Mouse (Mus musculus) G1E (cell line): ENCODE data around the gene Mmp11. TPM values are rescaled to one million over a fixed set of nuclear protein-coding genes. Genes with fewer than 3 reads are reported as not detected.

ENCODE experiments used
- ATAC-seq: 2 replicates; pipeline ENCODE4 v1.8.0; 2016; ENCODE audit warnings: mild to moderate bottlenecking; ENCODE audit not compliant: insufficient number of reproducible peaks, poor library complexity, low FRiP score, severe bottlenecking; ENCODE audit errors: extremely low read depth
- DNase-seq: peaks from one replicate; pipeline ENCODE4 v3.0.0; 2012; ENCODE audit warnings: low spot score
- H3K27me3 ChIP-seq: 2 replicates; pipeline ENCODE4 v1.6.1; 2012; ENCODE audit warnings: mild to moderate bottlenecking, low read length, inconsistent platforms; ENCODE audit not compliant: insufficient read depth
- H3K36me3 ChIP-seq: replicated peaks from 2 replicates; pipeline ENCODE3; 2012; ENCODE audit warnings: mild to moderate bottlenecking, inconsistent platforms
- H3K4me1 ChIP-seq: 2 replicates; pipeline ENCODE4 v1.6.1; 2012; ENCODE audit warnings: low read depth, low read length, inconsistent platforms, mixed read lengths; ENCODE audit not compliant: insufficient read depth
- H3K4me3 ChIP-seq: 2 replicates; pipeline ENCODE4 v1.5.1; 2012; ENCODE audit warnings: low read depth, mild to moderate bottlenecking, inconsistent platforms, low read length, moderate library complexity, mixed read lengths
- H3K9me3 ChIP-seq: replicated peaks from 2 replicates; pipeline ENCODE4 v1.6.1; 2012; ENCODE audit warnings: inconsistent platforms
- CTCF ChIP-seq: IDR thresholded peaks from 2 replicates; pipeline ENCODE4 v1.5.1; 2012; ENCODE audit warnings: low read depth, low read length, inconsistent platforms, mixed read lengths
- GATA1 ChIP-seq: IDR thresholded peaks from 2 replicates; pipeline ENCODE4 v1.6.1; 2012; ENCODE audit warnings: borderline replicate concordance, low read length, inconsistent platforms, mixed read lengths
- GATA2 ChIP-seq: IDR thresholded peaks from 2 replicates; pipeline ENCODE4 v1.6.1; 2012; ENCODE audit warnings: low read depth, low read length, inconsistent platforms, borderline replicate concordance
- POLR2AphosphoS5 ChIP-seq: IDR thresholded peaks from 2 replicates; pipeline ENCODE4 v1.6.1; 2012; ENCODE audit warnings: low read depth, low read length, inconsistent platforms; ENCODE audit not compliant: insufficient replicate concordance
- TAL1 ChIP-seq: conservative IDR thresholded peaks from 2 replicates; pipeline ENCODE4 v1.6.1; 2012; ENCODE audit warnings: low read depth, low read length, inconsistent platforms, mixed read lengths
- polyA plus RNA-seq: library from polyadenylated mRNA; stranded (reverse); fragments of >175 nt; gene quantifications from 2 replicates; pipeline ENCODE4 v1.2.3, GENCODE M21; 2012
- total RNA-seq, 2 experiments: library from RNA; stranded (forward) in 1 of 2; stranded (reverse) in 1 of 2; fragments of 200-1000 nt in 1 of 2; fragments of >200 nt in 1 of 2; fragmentation: Nextera tagmentation in 1 of 2; gene quantifications; 2 replicates each; pipeline ENCODE4 v1.2.3; 2014 to 2017

Gene Mmp11
- total and polyA plus RNA-seq, 3 experiments = 0.11 TPM; not detected in 2

DNA sequence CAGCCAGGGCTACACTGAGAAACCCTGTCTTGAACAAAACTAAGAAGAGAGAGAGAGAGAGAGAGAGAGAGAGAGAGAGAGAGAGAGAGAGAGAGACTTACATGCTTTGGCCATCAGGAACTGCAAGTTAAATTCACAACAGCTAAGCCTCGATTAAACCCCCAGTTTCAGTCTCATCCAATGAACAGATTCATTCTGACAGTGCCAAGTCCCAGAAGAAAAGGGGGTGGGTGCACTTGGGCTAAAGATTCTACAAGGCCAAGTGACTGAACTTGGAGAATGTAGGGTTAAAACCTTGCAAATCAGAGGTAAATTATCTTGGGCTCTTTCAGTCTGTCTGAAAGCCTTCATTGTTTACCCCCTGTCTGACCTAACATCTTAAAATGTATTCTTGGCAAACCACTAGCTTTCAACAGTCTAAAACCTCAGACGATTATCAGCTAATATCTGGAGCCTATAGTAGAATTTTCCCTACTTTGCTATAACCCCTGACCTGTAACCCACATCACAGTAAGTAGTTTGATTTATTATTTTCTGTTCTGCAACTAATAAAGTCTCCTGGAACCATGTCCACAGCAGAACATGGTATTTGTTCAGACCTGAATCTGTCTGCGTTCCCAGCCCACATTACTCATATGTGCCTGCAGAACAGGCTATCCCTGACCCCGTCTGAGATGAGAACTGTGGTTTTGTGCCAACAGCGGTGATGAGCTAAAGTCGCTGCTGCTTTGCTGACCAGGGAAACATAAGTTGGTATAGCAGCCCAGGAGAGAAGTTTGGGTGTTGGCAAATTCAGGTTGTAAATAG, 55.3 kb downstream of the Mmp11 start:
- no peak overlapping the region for H3K4me3 ChIP-seq
- DNase-seq = no peak
- H3K36me3 ChIP-seq = no peaks in the 10 kb centered on the region
- TF ChIP-seq CTCF (no peak), POLR2AphosphoS5 (no peak), GATA2 (no peak)
- no peak for ATAC-seq
- no peaks in the 10 kb centered on the region for H3K4me1 ChIP-seq
- H3K27me3 ChIP-seq = peaks cover 47% of the 10 kb centered on the region
- H3K9me3 ChIP-seq = no peaks in the 10 kb centered on the region

DNA sequence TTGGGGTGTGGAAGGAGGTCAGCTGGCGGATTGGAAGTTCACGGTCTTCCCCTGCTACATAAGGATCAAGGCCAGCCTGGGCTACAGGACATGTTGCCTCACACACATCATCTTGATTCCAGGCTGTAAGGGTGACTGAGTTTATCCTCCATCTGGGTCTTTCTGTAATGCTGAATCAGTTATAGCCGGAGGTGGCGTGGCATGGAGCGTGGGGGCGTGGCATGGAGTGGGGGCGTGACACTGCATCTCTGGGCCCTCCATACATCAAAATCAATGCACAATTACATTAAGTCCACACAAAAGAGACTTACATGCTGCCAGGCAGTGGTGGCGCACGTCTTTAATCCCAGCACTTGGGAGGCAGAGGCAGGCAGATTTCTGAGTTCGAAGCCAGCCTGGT, 55.9 kb downstream of the Mmp11 start:
- Histone ChIP-seq H3K4me3 (no peak overlapping the region), H3K9me3 (no peaks in the 10 kb centered on the region), H3K4me1 (no peaks in the 10 kb centered on the region), H3K36me3 (no peaks in the 10 kb centered on the region), H3K27me3 (peaks cover 43% of the 10 kb centered on the region)
- ATAC-seq = no peak
- no peak for TF ChIP-seq POLR2AphosphoS5
- TF ChIP-seq GATA2 = no peak
- TF ChIP-seq CTCF = no peak
- DNase-seq = no peak

DNA sequence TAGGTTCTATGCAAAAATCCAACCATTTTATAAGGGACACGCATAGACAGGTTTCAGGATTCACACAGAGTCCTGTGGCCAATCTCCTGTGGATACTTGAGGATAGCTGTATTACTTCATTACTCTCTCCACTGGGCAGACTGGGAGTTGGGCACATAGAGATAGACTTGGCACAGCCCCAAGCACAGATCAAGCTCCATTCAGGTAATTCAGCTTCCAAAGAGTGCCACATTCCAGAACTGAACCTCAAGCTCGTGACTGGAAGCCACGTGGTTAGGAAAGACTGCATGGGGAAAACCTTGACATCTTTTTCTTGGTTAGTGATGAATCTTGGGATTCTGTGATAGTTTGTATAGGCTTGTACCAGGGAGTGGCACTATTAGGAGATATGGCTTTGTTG, 57.5 kb downstream of the Mmp11 start:
- H3K4me3 ChIP-seq = no peak overlapping the region
- ATAC-seq = no peak
- no peaks in the 10 kb centered on the region for H3K36me3 ChIP-seq
- peaks cover 35% of the 10 kb centered on the region for H3K27me3 ChIP-seq
- no peak for DNase-seq
- H3K9me3 ChIP-seq = no peaks in the 10 kb centered on the region
- H3K4me1 ChIP-seq = no peaks in the 10 kb centered on the region
- no peak for TF ChIP-seq TAL1
- no peak for TF ChIP-seq CTCF
- TF ChIP-seq GATA2 = no peak
- TF ChIP-seq GATA1 = no peak
- TF ChIP-seq POLR2AphosphoS5 = no peak

DNA sequence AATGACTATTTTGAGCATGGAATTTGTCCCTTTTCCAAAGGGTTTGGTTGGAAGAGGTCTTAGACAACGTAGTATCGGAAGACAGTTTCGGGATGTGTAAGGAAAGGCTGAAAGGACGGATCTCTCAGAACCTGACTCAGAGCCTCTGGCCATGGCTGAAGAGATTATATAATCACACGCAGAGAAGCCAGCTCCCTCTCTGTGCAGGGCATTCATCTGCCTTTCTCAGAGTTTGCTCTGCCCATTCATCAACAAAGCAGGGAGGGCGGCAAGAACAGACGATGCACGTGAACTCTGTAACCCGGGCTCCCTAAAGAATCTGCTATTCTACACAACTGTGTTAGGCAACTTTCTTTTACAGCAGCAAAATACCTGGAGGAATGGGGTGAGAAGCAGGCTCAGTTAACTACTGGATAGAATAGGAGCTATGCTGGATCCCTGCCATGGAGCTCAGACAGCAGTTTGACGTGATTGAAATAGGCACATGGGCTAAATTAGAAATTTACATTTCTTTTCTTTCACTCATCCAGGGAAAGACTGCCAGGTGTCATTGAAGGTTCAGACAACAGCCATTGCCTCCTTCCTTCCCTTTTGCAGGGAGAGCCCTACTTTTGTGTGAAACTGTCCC, 62.6 kb downstream of the Mmp11 start:
- Histone ChIP-seq H3K36me3 (no peaks in the 10 kb centered on the region), H3K4me1 (peaks cover 11% of the 10 kb centered on the region), H3K9me3 (no peaks in the 10 kb centered on the region), H3K27me3 (peaks cover 37% of the 10 kb centered on the region), H3K4me3 (no peak overlapping the region)
- ATAC-seq (no peak), DNase-seq (no peak)
- TF ChIP-seq GATA2 (no peak), GATA1 (no peak), CTCF (no peak), TAL1 (no peak), POLR2AphosphoS5 (no peak)

Other genes with a start within 250 kb of the Mmp11 start
- 96.5 and 108 TPM in 2 replicates for gene Cabin1, start 172.2 kb downstream of the Mmp11 start, total RNA-seq (2014; fragmentation: Nextera tagmentation)
- gene Cabin1, start 172.2 kb downstream of the Mmp11 start, total RNA-seq (2017) = 28.9 and 30.5 TPM in 2 replicates
- gene Cabin1, start 172.2 kb downstream of the Mmp11 start, polyA plus RNA-seq = 74.0 and 78.7 TPM in 2 replicates
- 10.8 and 11.9 TPM in 2 replicates for gene Ddt, start 163.1 kb downstream of the Mmp11 start, total RNA-seq (2014; fragmentation: Nextera tagmentation)
- 73.2 and 74.6 TPM in 2 replicates for gene Ddt, start 163.1 kb downstream of the Mmp11 start, total RNA-seq (2017)
- gene Ddt, start 163.1 kb downstream of the Mmp11 start, polyA plus RNA-seq = 74.6 and 108 TPM in 2 replicates
- not detected in 2 replicates for gene Gm20441, start 155.5 kb downstream of the Mmp11 start, total RNA-seq (2014; fragmentation: Nextera tagmentation)
- not detected in 2 replicates for gene Gm20441, start 155.5 kb downstream of the Mmp11 start, total RNA-seq (2017)
- gene Gm20441, start 155.5 kb downstream of the Mmp11 start, polyA plus RNA-seq = not detected in 2 replicates
- gene Gstt3, start 155.1 kb downstream of the Mmp11 start, total RNA-seq (2014; fragmentation: Nextera tagmentation) = 0.39 TPM in 1 of 2 replicates, not detected in the other
- gene Gstt3, start 155.1 kb downstream of the Mmp11 start, total RNA-seq (2017) = 0.49 and 1.1 TPM in 2 replicates
- gene Gstt3, start 155.1 kb downstream of the Mmp11 start, polyA plus RNA-seq = 0.18 and 0.24 TPM in 2 replicates
- gene Gstt1, start 137.9 kb downstream of the Mmp11 start, total RNA-seq (2014; fragmentation: Nextera tagmentation) = not detected in 2 replicates
- 0.22 and 1.9 TPM in 2 replicates for gene Gstt1, start 137.9 kb downstream of the Mmp11 start, total RNA-seq (2017)
- 0.07 TPM in 1 of 2 replicates, not detected in the other for gene Gstt1, start 137.9 kb downstream of the Mmp11 start, polyA plus RNA-seq
- not detected in 2 replicates for gene Gstt4, start 114.0 kb downstream of the Mmp11 start, total RNA-seq (2014; fragmentation: Nextera tagmentation)
- gene Gstt4, start 114.0 kb downstream of the Mmp11 start, total RNA-seq (2017) = not detected in 2 replicates
- not detected in 2 replicates for gene Gstt4, start 114.0 kb downstream of the Mmp11 start, polyA plus RNA-seq
- gene Gstt2, start 99.1 kb downstream of the Mmp11 start, total RNA-seq (2014; fragmentation: Nextera tagmentation) = 49.2 and 57.0 TPM in 2 replicates
- 68.9 and 87.8 TPM in 2 replicates for gene Gstt2, start 99.1 kb downstream of the Mmp11 start, total RNA-seq (2017)
- 8.7 and 12.2 TPM in 2 replicates for gene Gstt2, start 99.1 kb downstream of the Mmp11 start, polyA plus RNA-seq
- 554 and 596 TPM in 2 replicates for gene Mif, start 76.3 kb downstream of the Mmp11 start, total RNA-seq (2014; fragmentation: Nextera tagmentation)
- gene Mif, start 76.3 kb downstream of the Mmp11 start, total RNA-seq (2017) = 1,557 and 1,874 TPM in 2 replicates
- gene Mif, start 76.3 kb downstream of the Mmp11 start, polyA plus RNA-seq = 5,079 and 5,707 TPM in 2 replicates
- not detected in 2 replicates for gene Derl3, start 43.1 kb downstream of the Mmp11 start, total RNA-seq (2014; fragmentation: Nextera tagmentation)
- 0.22 TPM in 1 of 2 replicates, not detected in the other for gene Derl3, start 43.1 kb downstream of the Mmp11 start, total RNA-seq (2017)
- gene Derl3, start 43.1 kb downstream of the Mmp11 start, polyA plus RNA-seq = not detected in 2 replicates
- gene Smarcb1, start 14.9 kb downstream of the Mmp11 start, total RNA-seq (2014; fragmentation: Nextera tagmentation) = 48.4 and 54.9 TPM in 2 replicates
- 54.9 and 55.7 TPM in 2 replicates for gene Smarcb1, start 14.9 kb downstream of the Mmp11 start, total RNA-seq (2017)
- gene Smarcb1, start 14.9 kb downstream of the Mmp11 start, polyA plus RNA-seq = 254 and 362 TPM in 2 replicates
- gene Chchd10, start 3.4 kb downstream of the Mmp11 start, total RNA-seq (2014; fragmentation: Nextera tagmentation) = 135 and 169 TPM in 2 replicates
- gene Chchd10, start 3.4 kb downstream of the Mmp11 start, total RNA-seq (2017) = 96.3 and 127 TPM in 2 replicates
- gene Chchd10, start 3.4 kb downstream of the Mmp11 start, polyA plus RNA-seq = 376 and 450 TPM in 2 replicates
- 3.0 and 45.1 TPM in 2 replicates for gene Gm867, start 4.2 kb upstream of the Mmp11 start, total RNA-seq (2014; fragmentation: Nextera tagmentation)
- not detected in 2 replicates for gene Gm867, start 4.2 kb upstream of the Mmp11 start, total RNA-seq (2017)
- not detected in 2 replicates for gene Gm867, start 4.2 kb upstream of the Mmp11 start, polyA plus RNA-seq
- not detected in 2 replicates for gene Vpreb3, start 6.6 kb upstream of the Mmp11 start, total RNA-seq (2014; fragmentation: Nextera tagmentation)
- gene Vpreb3, start 6.6 kb upstream of the Mmp11 start, total RNA-seq (2017) = not detected in 2 replicates
- not detected in 2 replicates for gene Vpreb3, start 6.6 kb upstream of the Mmp11 start, polyA plus RNA-seq
- gene Gm5134, start 18.0 kb upstream of the Mmp11 start, total RNA-seq (2014; fragmentation: Nextera tagmentation) = not detected in 2 replicates
- not detected in 2 replicates for gene Gm5134, start 18.0 kb upstream of the Mmp11 start, total RNA-seq (2017)
- not detected in 2 replicates for gene Gm5134, start 18.0 kb upstream of the Mmp11 start, polyA plus RNA-seq
- 27.2 and 27.8 TPM in 2 replicates for gene Zfp280b, start 96.2 kb upstream of the Mmp11 start, total RNA-seq (2014; fragmentation: Nextera tagmentation)
- 9.9 and 11.3 TPM in 2 replicates for gene Zfp280b, start 96.2 kb upstream of the Mmp11 start, total RNA-seq (2017)
- gene Zfp280b, start 96.2 kb upstream of the Mmp11 start, polyA plus RNA-seq = 5.3 and 7.9 TPM in 2 replicates
- not detected in 2 replicates for gene Slc5a4b, start 174.5 kb upstream of the Mmp11 start, total RNA-seq (2014; fragmentation: Nextera tagmentation)
- not detected in 2 replicates for gene Slc5a4b, start 174.5 kb upstream of the Mmp11 start, total RNA-seq (2017)
- gene Slc5a4b, start 174.5 kb upstream of the Mmp11 start, polyA plus RNA-seq = not detected in 2 replicates
- not detected in 2 replicates for gene Slc5a4a, start 211.0 kb upstream of the Mmp11 start, total RNA-seq (2014; fragmentation: Nextera tagmentation)
- gene Slc5a4a, start 211.0 kb upstream of the Mmp11 start, total RNA-seq (2017) = not detected in 2 replicates
- not detected in 2 replicates for gene Slc5a4a, start 211.0 kb upstream of the Mmp11 start, polyA plus RNA-seq